Mouse (Mus musculus): Measurements from ENCODE around the gene Spns3. TPM values are rescaled to one million over a fixed set of nuclear protein-coding genes. Genes with fewer than 3 reads are reported as not detected.

Gene Spns3
- total and polyA plus RNA-seq, 3 experiments, result 5.2 to 12.7 TPM; not detected in 1

DNA sequence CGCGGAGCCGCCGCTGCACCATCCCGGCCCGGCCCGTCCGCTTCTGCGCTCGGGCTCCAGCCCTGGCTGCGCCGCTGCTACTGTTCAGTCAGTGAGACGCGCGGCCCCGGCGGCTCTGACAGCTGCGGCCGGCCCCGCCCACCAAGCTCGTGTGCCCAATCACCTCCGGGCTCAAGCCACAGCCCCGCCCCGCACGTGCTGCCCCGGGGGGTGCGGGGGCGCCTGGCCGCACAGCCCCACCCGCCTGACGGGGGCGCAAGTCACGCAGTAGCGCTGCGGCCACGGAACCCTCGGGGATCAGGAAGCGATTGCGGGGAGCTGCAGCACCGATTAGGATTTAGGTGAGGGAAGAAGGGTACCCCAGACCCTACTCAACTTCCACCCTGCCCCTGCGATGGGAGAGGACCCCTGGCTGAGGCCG is 60.4 kb downstream of the Spns3 start, which contains the start of gene Spns2:
Gene Spns2, minus strand, starts transcription at position 24 of the 421 bp plus-strand sequence.
- Histone ChIP-seq H3K79me2 (ENCODE audit: control insufficient read depth, insufficient read depth, low read length, poor library complexity) (no peaks in the 10 kb centered on the region), H3K36me3 (ENCODE audit: control insufficient read depth in 1 of 2, insufficient read depth in 2 of 2, low read length in 2 of 2) (peaks cover 0 to 5% of the 10 kb centered on the region in 2 experiments; a peak in 2 of 4 replicates), H3K9ac (ENCODE audit: control insufficient read depth, low read depth, low read length, poor library complexity, severe bottlenecking) (peak within 1 kb of the TSS; percentile 23), H3K4me3 (ENCODE audit: control insufficient read depth in 1 of 2, insufficient read depth in 1 of 2, low read depth in 2 of 2, low read length in 2 of 2) (peak within 1 kb of the TSS; percentile 21 to 51; a peak in 3 of 4 replicates), H3K27me3 (ENCODE audit: control insufficient read depth in 1 of 2, insufficient read depth in 2 of 2, low read length in 2 of 2) (peaks cover 0 to 9% of the 10 kb centered on the region in 2 experiments; a peak in 2 of 4 replicates), H3K4me1 (ENCODE audit: control insufficient read depth in 1 of 2, insufficient read depth in 2 of 2, low read length in 2 of 2) (peaks cover 0 to 17% of the 10 kb centered on the region in 2 experiments; a peak in 2 of 4 replicates), H3K9me3 (replicated peaks; ENCODE audit: insufficient read depth, low read length) (no peaks in the 10 kb centered on the region), H3K27ac (ENCODE audit: control insufficient read depth, low read depth, low read length) (no peak within 1 kb of the TSS)
- peak; percentile 88 for DNase-seq (ENCODE audit: low read depth, low spot score)
- TF ChIP-seq JUND (IDR thresholded peaks at IDR 0.05; ENCODE audit: low read depth, low read length) (no peak), SMC3 (IDR thresholded peaks at IDR 0.05; ENCODE audit: low read depth, low read length) (peak; percentile 39; the same call in 1 of the 2 replicates), CTCF (IDR thresholded peaks at IDR 0.05 in 2 of 3, conservative IDR thresholded peaks at IDR 0.05 in 1 of 3; ENCODE audit: control insufficient read depth in 1 of 3, insufficient read depth in 1 of 3, low read depth in 2 of 3, low read length in 3 of 3, poor library complexity in 1 of 3, severe bottlenecking in 1 of 3) (peak in 2 of 3 experiments; percentile 59 to 66; a peak in 4 of 6 replicates), ZKSCAN1 (IDR thresholded peaks at IDR 0.05; ENCODE audit: low read depth, low read length) (no peak), MAZ (IDR thresholded peaks at IDR 0.05; ENCODE audit: low read depth, low read length) (peak; percentile 69; the same call in 1 of the 2 replicates), ELF1 (IDR thresholded peaks at IDR 0.05; ENCODE audit: low read depth, low read length) (no peak), CHD1 (IDR thresholded peaks at IDR 0.05; ENCODE audit: low read depth, low read length) (no peak), GABPA (IDR thresholded peaks at IDR 0.05; ENCODE audit: low read depth, low read length) (no peak), NRF1 (IDR thresholded peaks at IDR 0.05; ENCODE audit: insufficient read depth, low read depth, low read length, poor library complexity, severe bottlenecking) (peak; percentile 22; the same call in 1 of the 2 replicates), MAX (IDR thresholded peaks at IDR 0.05; ENCODE audit: low read length) (peak; percentile 76), ETS1 (IDR thresholded peaks at IDR 0.05; ENCODE audit: low read depth, low read length) (peak; percentile 20; the same call in 1 of the 2 replicates), EP300 (IDR thresholded peaks at IDR 0.05; ENCODE audit: low read depth in 1 of 2, low read length in 2 of 2) (0 out of 4 replicates have a peak, but pooled peaks of 1 of the 2 experiments have one; percentile 12), KAT2A (conservative IDR thresholded peaks at IDR 0.05; ENCODE audit: low read depth, low read length) (no peak), RAD21 (IDR thresholded peaks at IDR 0.05; ENCODE audit: low read depth, low read length) (peak; percentile 9), GATA1 (IDR thresholded peaks at IDR 0.05; ENCODE audit: low read depth, low read length) (no peak), MXI1 (IDR thresholded peaks at IDR 0.05; ENCODE audit: low read depth, low read length) (peak; percentile 63), USF1 (IDR thresholded peaks at IDR 0.05; ENCODE audit: low read depth, low read length) (peak; percentile 81), MAFK (IDR thresholded peaks at IDR 0.05; ENCODE audit: borderline replicate concordance, low read depth, low read length) (no peak), RCOR1 (IDR thresholded peaks at IDR 0.05; ENCODE audit: low read depth, low read length) (0 out of 2 replicates have a peak, but pooled peaks have one; percentile 18), SIN3A (IDR thresholded peaks at IDR 0.05; ENCODE audit: low read length) (0 out of 2 replicates have a peak, but pooled peaks have one; percentile 45), BHLHE40 (IDR thresholded peaks at IDR 0.05; ENCODE audit: borderline replicate concordance, low read depth, low read length) (peak; percentile 100), POLR2A (IDR thresholded peaks at IDR 0.05; ENCODE audit: control insufficient read depth in 1 of 2, insufficient read depth in 1 of 2, low read depth in 1 of 2, low read length in 2 of 2, poor library complexity in 1 of 2) (no peak), TCF12 (IDR thresholded peaks at IDR 0.05; ENCODE audit: low read depth, low read length) (peak; percentile 30; the same call in 1 of the 2 replicates)

Data from MEL (cell line).